Mouse (Mus musculus) stomach, embryonic 14.5 days (tissue): Measurements from ENCODE around the gene Tyk2. TPM values are rescaled to one million over a fixed set of nuclear protein-coding genes. Genes with fewer than 3 reads are reported as not detected.

ENCODE experiments used
- ATAC-seq: fragments of 200-750 bp; cut with Nextera tagmentation; 2 replicates; pipeline ENCODE4 v1.8.0; 2017; ENCODE audit warnings: low read depth, moderate TSS enrichment; ENCODE audit not compliant: insufficient number of reproducible peaks, insufficient read depth, low FRiP score
- H3K27ac ChIP-seq: fragments of 300-500 bp; sonication (generic); 2 replicates; pipeline ENCODE4 v1.5.1; 2014; ENCODE audit warnings: mild to moderate bottlenecking, low read length, moderate library complexity, mixed read lengths
- H3K27me3 ChIP-seq: fragments of 300-500 bp; sonication (generic); 2 replicates; pipeline ENCODE4 v1.6.1; 2014; ENCODE audit warnings: low read length, control low read depth, mixed read lengths; ENCODE audit not compliant: control insufficient read depth, insufficient read depth
- H3K36me3 ChIP-seq: fragments of 300-500 bp; sonication (generic); 2 replicates; pipeline ENCODE4 v1.6.1; 2014; ENCODE audit warnings: mild to moderate bottlenecking, control low read depth, low read length, moderate library complexity, mixed read lengths; ENCODE audit not compliant: control insufficient read depth, insufficient read depth
- H3K4me1 ChIP-seq: fragments of 300-500 bp; sonication (generic); 2 replicates; pipeline ENCODE4 v1.6.1; 2014; ENCODE audit warnings: low read length, control low read depth, mixed read lengths; ENCODE audit not compliant: control insufficient read depth, insufficient read depth
- H3K4me2 ChIP-seq: fragments of 300-500 bp; sonication (generic); replicated peaks from 2 replicates; pipeline ENCODE4 v1.6.1; 2014; ENCODE audit warnings: low read depth, low read length, control low read depth
- H3K4me3 ChIP-seq: fragments of 300-500 bp; sonication (generic); 2 replicates; pipeline ENCODE4 v1.5.1; 2014; ENCODE audit warnings: low read depth, low read length, control low read depth
- H3K9ac ChIP-seq: fragments of 300-500 bp; sonication (generic); replicated peaks from 2 replicates; pipeline ENCODE4 v1.6.1; 2014; ENCODE audit warnings: low read depth, mild to moderate bottlenecking, control low read depth, low read length, moderate library complexity, mixed read lengths
- H3K9me3 ChIP-seq: fragments of 300-500 bp; sonication (generic); 2 replicates; pipeline ENCODE4 v1.6.1; 2016; ENCODE audit warnings: low read depth, low read length, control low read depth; ENCODE audit not compliant: control insufficient read depth
- WGBS: fragments of 180-500 bp; shearing (Covaris S2); extraction: QIAGEN DNeasy Blood & Tissue Kit; methylation state at CpG from one replicate; pipeline ENCODE4 v1.1.7; 2014; 5-methylcytosine and 5-hydroxymethylcytosine counted together
- polyA plus RNA-seq: library from polyadenylated mRNA; unstranded; fragments of >200 nt; fragmentation: Nextera tagmentation; extraction: Ambion mirVana; gene quantifications from 2 replicates; pipeline ENCODE4 v1.2.1, GENCODE M21; 2014

Gene Tyk2
- polyA plus RNA-seq, 1 experiment from 2014 or later = 10.2 TPM

DNA sequence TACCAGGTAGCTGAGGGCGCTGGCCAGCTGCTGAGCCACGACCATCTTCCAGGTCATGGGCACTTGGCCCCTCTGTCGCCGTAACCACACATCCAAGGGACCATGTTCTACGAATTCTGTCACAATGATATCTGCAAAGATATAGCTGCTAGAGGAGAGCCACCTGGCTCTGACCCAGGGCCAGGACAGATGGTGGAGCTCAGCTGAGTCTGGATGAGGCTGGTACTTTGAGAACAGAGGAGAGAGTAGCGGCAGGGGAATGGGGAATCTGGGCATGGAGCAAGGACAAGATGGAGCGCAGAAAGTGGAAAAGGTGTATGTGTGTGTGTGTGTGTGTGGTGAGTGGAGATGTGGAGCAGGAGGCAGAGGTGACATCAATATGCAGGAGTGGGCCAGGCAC is 16.9 kb downstream of the Tyk2 start:
- no peak overlapping the region for H3K27ac ChIP-seq
- H3K4me1 ChIP-seq = no peaks in the 10 kb centered on the region
- H3K4me3 ChIP-seq = no peak overlapping the region
- no peaks in the 10 kb centered on the region for H3K27me3 ChIP-seq
- no peaks in the 10 kb centered on the region for H3K9me3 ChIP-seq
- H3K36me3 ChIP-seq = no peaks in the 10 kb centered on the region
- no peak for ATAC-seq
- no peak overlapping the region for H3K4me2 ChIP-seq
- H3K9ac ChIP-seq = no peak overlapping the region
- 83% methylated on average over 7 of the region's 7 CpGs for WGBS

DNA sequence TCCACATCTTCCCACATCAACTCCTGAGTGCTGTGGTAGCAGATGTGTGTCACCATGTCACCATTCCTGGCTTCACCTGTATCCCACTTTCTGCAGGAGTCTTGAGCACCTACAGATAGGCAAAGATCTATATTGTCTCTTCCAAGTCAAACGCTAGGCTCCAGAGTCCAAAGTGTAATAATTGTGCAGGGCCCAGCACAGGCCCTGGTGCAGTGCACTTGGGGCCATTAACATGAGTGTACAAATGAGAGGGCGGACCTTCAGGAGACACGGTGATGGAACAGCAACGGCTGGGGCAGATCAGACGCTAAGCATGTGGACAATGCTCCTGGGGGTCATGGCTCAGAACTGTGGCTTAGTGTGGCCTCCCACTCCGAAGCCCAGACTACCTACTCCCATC is 17.3 kb downstream of the Tyk2 start:
- Histone ChIP-seq H3K4me1 (no peaks in the 10 kb centered on the region), H3K4me2 (no peak overlapping the region), H3K9me3 (no peaks in the 10 kb centered on the region), H3K27ac (no peak overlapping the region), H3K4me3 (no peak overlapping the region), H3K36me3 (no peaks in the 10 kb centered on the region), H3K27me3 (no peaks in the 10 kb centered on the region), H3K9ac (no peak overlapping the region)
- 88% methylated on average over 6 of the region's 6 CpGs for WGBS
- no peak for ATAC-seq

DNA sequence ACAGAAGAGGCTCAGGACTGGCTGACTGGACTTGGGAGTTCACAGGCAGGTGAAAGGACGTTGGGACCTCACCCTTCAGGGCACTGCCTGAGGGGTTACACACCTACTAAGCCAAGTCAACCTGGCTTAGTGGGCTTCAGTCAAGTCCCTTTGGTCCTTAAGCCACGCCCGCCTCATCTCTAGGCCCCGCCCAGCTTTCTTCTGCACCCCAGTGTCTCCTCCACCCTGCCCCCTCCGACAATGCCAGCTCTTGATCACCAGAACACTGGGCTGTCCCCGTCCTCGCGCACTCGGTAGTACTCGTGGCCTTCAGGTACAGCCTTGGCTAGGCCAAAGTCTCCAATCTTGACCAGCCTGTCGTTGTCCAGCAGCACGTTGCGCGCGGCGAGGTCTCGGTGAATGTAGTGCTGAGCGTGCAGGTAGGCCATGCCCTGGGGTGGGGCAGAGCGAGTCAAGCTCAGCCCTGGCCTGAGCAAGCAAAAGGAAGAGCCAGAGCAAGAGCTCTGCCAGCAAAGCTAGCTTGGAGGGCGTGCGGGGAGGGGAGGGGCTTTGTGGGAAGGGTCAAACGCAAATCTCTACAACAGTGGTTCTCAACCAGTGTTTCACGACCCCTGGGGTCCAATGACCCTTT is 23.3 kb downstream of the Tyk2 start:
- H3K27me3 ChIP-seq = no peaks in the 10 kb centered on the region
- WGBS = 39% methylated on average over 23 of the region's 23 CpGs
- no peaks in the 10 kb centered on the region for H3K4me1 ChIP-seq
- no peaks in the 10 kb centered on the region for H3K9me3 ChIP-seq
- no peak overlapping the region for H3K9ac ChIP-seq
- no peak overlapping the region for H3K27ac ChIP-seq
- no peak overlapping the region for H3K4me3 ChIP-seq
- ATAC-seq = peak; percentile 38; the same call in 1 of the 2 replicates
- no peaks in the 10 kb centered on the region for H3K36me3 ChIP-seq
- H3K4me2 ChIP-seq = no peak overlapping the region

DNA sequence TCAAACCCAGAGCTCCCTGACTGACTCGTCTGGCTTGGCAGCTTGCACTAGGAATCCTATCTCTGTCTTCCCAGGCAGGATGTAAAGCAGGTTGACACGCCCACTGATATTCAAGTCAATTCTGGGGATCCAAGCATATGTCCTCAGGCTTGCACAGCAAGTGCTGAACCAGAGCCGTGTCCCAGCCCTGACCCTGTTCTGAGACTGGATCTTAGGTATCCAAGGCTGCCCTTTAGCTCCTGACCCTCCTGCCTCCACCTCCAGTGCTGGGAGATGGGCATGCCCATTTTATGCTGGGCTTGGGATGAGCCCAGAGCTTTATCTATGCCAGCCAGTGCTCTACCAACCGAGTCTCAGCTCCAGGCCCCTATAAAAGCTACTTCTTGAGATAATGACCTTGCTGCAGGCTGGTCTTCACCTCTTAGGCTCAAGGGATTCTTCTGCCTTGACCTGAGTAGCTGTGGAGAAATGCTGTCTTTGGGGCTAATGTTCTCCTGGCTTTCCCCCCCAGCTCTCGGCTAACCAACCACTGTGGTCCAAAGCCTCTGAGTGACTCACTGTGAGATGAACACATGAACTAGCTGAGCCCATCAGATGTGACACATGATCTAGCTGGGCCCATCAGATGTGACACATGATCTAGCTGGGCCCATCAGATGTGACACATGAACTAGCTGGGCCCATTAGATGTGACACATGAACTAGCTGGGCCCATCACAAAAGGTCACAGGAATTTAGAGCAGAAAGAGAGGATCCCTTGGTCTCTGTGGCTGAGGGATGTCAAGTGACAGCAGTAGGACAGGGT is 25.1 kb downstream of the Tyk2 start:
- H3K4me3 ChIP-seq = no peak overlapping the region
- no peak overlapping the region for H3K4me2 ChIP-seq
- H3K4me1 ChIP-seq = no peaks in the 10 kb centered on the region
- H3K36me3 ChIP-seq = no peaks in the 10 kb centered on the region
- H3K27me3 ChIP-seq = no peaks in the 10 kb centered on the region
- ATAC-seq = no peak
- WGBS = 70% methylated on average over 5 of the region's 5 CpGs
- H3K9me3 ChIP-seq = no peaks in the 10 kb centered on the region
- H3K9ac ChIP-seq = no peak overlapping the region
- H3K27ac ChIP-seq = no peak overlapping the region

DNA sequence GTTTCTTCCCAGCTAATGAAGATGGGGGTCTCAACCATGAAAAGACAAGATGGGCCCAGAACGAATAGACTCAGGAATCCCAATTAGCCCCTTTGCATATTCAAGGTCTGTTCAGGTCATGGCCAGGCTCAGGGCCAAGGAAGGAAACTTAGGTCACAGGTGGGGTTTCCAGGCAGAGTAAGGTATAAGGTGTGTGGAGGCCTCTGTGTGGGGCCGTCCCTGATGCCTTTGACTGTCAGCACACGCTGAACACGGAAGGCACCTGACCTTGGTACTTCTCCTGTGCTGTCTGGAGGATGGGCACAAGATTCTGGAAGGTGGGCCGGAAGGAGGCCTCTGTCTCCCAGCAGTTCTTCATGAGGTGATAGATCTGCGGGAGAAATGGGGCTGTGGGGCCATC is 26.2 kb downstream of the Tyk2 start:
- Histone ChIP-seq H3K9me3 (no peaks in the 10 kb centered on the region), H3K27me3 (no peaks in the 10 kb centered on the region), H3K27ac (no peak overlapping the region), H3K4me3 (no peak overlapping the region), H3K4me1 (no peaks in the 10 kb centered on the region), H3K4me2 (no peak overlapping the region), H3K9ac (no peak overlapping the region), H3K36me3 (no peaks in the 10 kb centered on the region)
- WGBS = 83% methylated on average over 6 of the region's 6 CpGs
- ATAC-seq = no peak

DNA sequence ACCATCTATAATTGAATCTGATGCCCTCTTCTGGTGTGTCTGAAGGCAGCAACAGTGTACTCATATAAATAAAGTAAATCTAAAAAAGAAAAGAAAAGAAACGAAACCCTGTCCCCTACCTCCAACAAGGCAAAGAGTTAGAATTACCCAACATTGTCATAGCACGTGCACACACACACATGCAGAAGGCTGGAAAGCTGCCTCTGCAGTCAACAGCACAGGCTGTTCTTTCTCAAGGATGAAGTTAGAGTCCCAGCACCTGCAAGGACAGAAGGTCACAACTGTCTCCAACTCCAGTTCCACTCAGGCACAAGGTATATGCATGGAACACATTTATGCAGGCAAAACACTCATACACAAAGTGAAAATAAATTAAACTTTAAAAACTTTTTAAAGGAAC is 29.0 kb downstream of the Tyk2 start:
- Histone ChIP-seq H3K4me2 (no peak overlapping the region), H3K27me3 (no peaks in the 10 kb centered on the region), H3K4me1 (no peaks in the 10 kb centered on the region), H3K36me3 (no peaks in the 10 kb centered on the region), H3K4me3 (no peak overlapping the region), H3K27ac (no peak overlapping the region), H3K9ac (no peak overlapping the region), H3K9me3 (no peaks in the 10 kb centered on the region)
- no peak for ATAC-seq
- WGBS = 96% methylated on average over 2 of the region's 2 CpGs

DNA sequence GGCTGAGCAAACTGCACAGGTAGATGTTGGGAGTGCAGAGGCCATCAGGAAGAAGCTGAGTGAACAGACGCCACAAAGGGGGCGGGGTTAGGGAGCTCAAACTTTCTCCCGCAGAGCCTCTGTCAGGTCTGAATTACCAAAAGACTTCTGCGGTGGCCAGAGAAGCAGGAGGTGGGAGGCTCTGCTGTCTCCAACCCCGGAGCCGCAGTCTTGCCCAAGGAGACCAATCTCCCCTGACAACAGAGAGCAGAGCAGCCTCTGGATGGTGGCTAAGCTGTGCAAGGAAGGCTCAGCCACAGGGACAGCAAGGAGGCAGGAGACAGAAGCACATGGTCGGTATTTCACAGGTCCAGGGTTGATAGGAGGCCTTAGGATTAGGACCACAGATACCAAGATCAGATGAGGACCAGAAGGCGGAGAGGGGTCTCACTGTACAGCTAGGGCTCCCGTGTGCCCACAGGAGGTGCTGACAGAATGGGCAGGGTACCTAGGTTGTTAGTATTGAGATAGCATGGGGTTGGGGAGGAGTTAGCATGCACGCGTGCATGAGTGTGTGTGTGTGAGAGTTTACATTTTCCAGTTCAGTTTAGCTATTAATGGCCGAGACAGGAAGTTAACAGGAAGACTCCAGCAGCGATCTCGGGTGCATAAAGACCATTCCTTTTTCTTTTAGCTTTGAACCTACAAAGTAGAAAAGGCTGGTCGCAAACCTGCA is 30.4 kb downstream of the Tyk2 start:
- no peak overlapping the region for H3K4me3 ChIP-seq
- H3K4me1 ChIP-seq = no peaks in the 10 kb centered on the region
- no peaks in the 10 kb centered on the region for H3K36me3 ChIP-seq
- 37% methylated on average over 15 of the region's 15 CpGs for WGBS
- H3K9me3 ChIP-seq = no peaks in the 10 kb centered on the region
- H3K4me2 ChIP-seq = no peak overlapping the region
- no peak for ATAC-seq
- no peak overlapping the region for H3K27ac ChIP-seq
- no peaks in the 10 kb centered on the region for H3K27me3 ChIP-seq
- no peak overlapping the region for H3K9ac ChIP-seq

DNA sequence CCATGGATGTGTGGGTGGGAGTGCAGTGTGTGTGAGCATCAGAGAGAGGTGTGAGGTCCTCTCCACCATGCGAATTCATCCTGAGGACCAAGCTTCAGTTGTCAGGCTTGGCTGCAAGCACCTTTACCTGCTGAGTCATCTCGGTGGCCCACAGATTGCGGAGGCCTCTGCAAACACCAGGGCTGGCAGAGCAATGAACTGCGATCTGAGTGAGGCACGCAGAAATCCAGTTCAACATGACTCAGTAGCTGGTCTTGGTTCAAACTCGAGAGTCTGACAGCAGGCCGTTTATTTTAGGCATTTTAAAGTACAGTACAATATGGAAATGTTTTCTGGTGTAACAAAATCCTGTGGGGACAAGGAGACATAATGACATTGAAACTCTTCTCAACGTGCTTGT is 33.2 kb downstream of the Tyk2 start:
- H3K36me3 ChIP-seq = no peaks in the 10 kb centered on the region
- no peak overlapping the region for H3K4me3 ChIP-seq
- H3K4me1 ChIP-seq = no peaks in the 10 kb centered on the region
- H3K27ac ChIP-seq = no peak overlapping the region
- H3K4me2 ChIP-seq = no peak overlapping the region
- H3K9me3 ChIP-seq = no peaks in the 10 kb centered on the region
- no peak; the same call in 1 of the 2 replicates for ATAC-seq
- H3K9ac ChIP-seq = no peak overlapping the region
- H3K27me3 ChIP-seq = no peaks in the 10 kb centered on the region
- 69% methylated on average over 8 of the region's 8 CpGs for whole genome bisulfite sequencing
